Mouse (Mus musculus) brain, embryonic 14.5 days (tissue): ENCODE results near the gene Hist1h2be.
"Not testable (repeated sequence)": the region's sequence is repeated elsewhere in the genome, so short reads cannot be mapped to it uniquely, and the experiment has no call there.

ENCODE experiments used
- CTCF ChIP-seq: fragments of 200-500 bp; IDR thresholded peaks from 2 replicates; pipeline ENCODE4 v1.5.1; 2012; ENCODE audit warnings: inconsistent platforms, mild to moderate bottlenecking, moderate library complexity, borderline replicate concordance; ENCODE audit not compliant: insufficient read depth, insufficient read length; ENCODE audit errors: extremely low read depth
- POLR2A ChIP-seq: fragments of 200-500 bp; IDR thresholded peaks from 2 replicates; pipeline ENCODE4 v1.6.1; 2012; ENCODE audit warnings: mild to moderate bottlenecking, inconsistent platforms, borderline replicate concordance; ENCODE audit not compliant: poor library complexity, insufficient read depth, insufficient read length, severe bottlenecking; ENCODE audit errors: extremely low read depth

- not testable (repeated sequence) for TF ChIP-seq CTCF, POLR2A
Observed at GRCm38 (mm10) chr13:23591886-23592285, 29.0 kb downstream of the Hist1h2be start.
